Mouse (Mus musculus) gonadal fat pad, adult 2 months (tissue): ENCODE data around the gene Myadml2. TPM values are rescaled to one million over a fixed set of nuclear protein-coding genes. Genes with fewer than 3 reads are reported as not detected.

Experiments used
- DNase-seq: peaks from one replicate; pipeline ENCODE4 v3.0.0-alpha.2; 2012; ENCODE audit warnings: low read depth
- polyA plus RNA-seq: library from polyadenylated mRNA; depleted of rRNA; stranded (reverse); fragments of >200 nt; gene quantifications from 2 replicates; pipeline ENCODE4 v1.2.3, GENCODE M21; 2012

Myadml2 gene
- polyA plus RNA-seq, 1 experiment = 0.26 TPM

DNA sequence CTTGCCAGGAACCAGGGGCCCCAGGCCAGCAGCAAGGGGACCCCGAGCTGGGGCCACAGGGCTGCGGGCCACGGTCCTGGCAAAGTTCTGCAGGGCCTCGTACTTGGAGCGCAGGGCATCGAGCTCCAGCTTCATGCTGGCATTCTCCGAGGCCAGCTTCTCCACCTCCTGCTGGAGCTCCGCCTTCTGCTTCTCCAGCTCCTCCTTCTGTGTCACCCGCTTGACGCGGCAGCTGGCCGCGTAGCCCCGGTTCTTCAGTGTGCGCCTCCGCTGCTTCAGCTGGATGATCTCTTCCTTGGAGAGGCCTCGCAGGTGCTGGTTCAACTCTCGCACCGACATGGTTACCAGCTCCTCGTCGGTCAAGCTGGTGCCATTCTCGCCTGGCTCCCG is 18.6 kb downstream of the Myadml2 start:
- no peak for DNase-seq

- DNase-seq = no peak
Observed at GRCm38 (mm10) chr11:120628601-120629340, 19.2 kb downstream of the Myadml2 start.

DNA sequence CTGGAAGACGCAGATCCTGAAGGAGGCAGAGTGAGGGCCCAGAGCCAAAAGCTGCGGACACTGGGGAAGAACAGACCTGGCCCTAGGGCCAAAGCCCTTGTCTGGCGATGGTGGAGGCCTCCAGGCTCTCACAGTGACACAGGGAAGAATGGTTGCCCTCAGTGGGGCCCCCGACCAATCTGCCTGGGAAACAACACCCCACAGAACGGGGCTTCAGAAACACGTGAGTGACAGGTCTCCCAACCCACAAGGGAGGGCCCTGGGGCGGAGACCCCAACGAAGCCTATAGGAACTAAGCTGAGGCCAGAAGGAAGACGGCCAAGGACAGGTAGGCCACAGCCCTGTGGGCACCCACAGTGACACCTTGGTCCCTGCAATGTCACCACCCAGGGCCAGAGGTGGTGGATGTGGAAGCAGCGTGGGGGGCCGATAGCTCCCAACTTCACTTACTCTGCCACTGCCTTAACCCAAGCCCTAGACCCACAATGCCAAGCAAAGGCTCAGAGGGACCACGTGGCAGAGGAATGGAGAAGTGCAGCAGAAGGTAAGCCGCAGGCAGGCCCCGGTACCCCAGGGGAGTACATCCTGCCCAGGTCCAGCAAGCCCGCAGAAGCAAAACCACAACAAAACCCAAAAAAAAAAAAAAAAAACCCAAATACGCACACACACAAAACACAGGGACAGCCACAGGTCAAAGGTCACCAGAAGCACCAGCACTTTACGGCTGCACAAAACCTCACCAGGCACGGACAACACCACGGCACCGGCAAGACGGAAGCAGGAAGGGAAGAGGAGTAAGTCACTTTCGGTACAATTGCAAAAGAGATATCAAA is 20.3 kb downstream of the Myadml2 start:
- no peak for DNase-seq

DNA sequence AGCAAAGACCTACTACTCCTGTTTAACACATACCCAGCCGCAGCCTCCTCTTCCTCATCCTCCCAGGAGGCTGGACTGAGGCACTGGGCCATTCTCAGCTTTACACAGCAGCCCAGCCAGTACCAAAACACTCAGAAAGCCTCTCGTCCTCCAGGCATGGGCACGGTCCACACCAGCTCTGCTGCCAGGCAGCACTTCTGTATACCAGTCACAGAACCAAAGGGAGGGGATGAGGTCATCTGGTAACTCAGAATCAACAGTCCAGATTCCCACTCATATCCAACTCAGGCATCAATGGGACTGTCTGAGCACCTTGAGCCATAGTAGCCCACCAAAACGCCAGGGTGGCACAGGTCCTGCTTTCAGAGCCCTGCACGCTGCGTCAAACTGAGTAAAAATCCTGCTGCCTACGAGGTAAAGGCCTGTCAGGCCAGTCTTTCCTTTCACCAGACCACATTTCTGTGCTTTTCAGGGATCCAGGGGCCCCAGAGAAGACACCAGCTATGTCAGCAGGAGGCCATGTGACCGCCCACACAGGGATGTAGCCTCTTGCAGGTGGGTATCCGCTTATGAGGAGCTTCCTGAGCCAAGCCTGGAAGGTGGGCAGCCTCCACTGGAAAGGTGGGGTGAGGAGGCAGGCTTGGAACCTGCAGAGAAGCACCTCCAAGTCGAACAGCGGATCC is 21.0 kb downstream of the Myadml2 start:
- no peak for DNase-seq

DNA sequence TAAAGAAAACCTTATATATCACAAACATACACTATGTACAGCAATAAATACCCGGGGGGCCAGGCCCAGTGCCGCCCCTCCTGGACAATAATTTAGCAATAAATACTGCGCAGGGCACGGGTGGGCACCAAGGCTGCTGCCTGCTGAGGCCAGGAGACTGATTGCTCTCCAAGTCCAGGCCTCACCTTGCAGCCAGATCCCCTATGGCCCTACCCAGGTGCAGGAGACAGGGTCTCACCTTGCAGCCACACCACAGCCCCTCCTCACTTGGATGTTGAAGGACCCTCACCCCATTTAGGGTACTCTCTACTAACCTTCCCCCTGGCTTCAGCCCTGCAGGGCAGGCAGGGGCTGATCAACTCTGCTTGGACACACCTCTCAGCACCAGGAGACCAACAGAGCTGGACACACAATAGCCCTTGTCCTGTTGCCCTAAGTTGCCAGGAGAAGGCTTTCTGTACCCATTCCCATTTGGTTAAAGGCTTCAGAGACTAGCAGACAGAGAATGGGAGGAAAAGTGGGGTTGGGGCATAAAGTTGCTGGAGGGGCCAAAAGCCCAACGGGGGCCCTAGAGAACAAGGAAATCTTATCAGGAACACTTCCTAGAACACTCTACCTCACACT is 22.7 kb downstream of the Myadml2 start, which contains the start of gene Sirt7:
Gene Sirt7 (minus strand): TSS at position 89 of the 624 bp plus-strand sequence.
- DNase-seq = no peak

- no peak for DNase-seq
Observed at GRCm38 (mm10) chr11:120624680-120625111, 23.3 kb downstream of the Myadml2 start.

DNA sequence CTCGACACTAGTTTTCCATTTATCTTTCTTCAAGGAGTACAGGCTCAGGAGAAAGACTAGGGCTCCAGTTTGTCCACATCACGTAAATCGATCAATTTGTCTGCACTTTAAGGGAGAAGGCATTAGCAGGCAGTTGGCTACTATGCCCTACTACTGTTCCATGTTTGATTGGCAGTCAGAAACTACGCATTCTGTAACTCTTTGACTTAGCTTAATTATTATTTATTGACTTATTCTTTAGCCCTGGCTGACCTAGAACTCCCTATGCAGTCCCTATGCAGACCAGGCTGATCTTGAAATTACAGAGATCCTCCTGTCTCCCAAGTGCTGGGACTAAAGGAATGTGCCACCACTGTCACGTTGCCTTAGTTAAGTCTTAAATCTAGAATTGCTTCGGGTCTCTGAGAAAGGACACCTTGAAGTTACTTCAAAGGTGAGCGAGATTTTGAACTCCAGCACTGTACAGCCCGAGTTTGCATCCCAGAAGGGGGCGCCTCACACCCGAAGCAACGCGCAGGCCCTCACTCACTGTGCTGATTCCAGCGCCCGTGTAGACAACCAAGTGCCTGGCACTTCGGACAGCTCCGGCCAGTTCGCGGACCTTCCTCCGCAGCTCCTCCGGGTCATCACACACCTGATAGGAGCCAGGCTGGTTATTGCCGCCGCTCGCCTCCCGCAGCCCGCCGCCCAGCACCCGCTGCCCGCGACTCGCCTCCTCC is 23.8 kb downstream of the Myadml2 start:
- DNase-seq = no peak

DNA sequence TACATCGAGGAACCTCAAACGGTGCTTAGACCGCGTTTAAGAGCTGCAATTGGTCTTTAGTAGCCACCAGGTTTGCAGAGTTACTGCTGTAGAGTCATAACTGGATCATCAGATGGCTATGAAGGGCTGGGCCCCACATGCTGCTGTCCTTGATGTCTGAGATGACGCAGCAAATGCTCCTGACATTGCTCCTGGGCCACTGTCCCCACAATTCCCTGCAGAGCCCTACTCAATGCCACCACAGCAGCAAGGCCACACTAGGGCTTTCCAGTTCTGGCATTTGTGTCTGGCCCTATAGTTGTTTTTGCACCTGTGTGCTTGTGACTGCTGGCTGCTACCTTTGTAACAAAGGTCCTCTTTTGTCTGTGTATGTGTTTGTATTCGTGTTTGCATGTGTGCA is 25.2 kb downstream of the Myadml2 start:
- no peak for DNase-seq

DNA sequence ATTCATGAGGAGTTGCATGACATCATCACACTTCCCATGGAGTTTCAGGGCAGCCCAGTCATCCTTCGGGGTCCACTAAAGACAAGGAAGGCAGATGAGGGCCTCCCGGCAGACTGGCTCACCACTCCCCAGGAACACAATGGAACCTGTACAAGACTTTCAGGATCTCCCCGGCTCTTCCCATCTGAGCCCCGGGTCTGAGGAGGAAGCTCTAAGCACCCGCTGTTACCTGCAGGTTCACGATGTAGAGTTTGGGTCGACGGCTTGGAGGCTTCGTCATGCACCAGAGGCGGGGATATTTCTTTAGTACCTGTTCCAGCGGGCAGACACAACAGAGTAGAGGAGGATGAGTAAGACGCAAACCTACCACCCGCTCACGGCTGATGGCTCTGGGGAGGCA is 27.8 kb downstream of the Myadml2 start:
- DNase-seq = no peak

- no peak for DNase-seq
Observed at GRCm38 (mm10) chr11:120618619-120619535, 29.1 kb downstream of the Myadml2 start.

DNA sequence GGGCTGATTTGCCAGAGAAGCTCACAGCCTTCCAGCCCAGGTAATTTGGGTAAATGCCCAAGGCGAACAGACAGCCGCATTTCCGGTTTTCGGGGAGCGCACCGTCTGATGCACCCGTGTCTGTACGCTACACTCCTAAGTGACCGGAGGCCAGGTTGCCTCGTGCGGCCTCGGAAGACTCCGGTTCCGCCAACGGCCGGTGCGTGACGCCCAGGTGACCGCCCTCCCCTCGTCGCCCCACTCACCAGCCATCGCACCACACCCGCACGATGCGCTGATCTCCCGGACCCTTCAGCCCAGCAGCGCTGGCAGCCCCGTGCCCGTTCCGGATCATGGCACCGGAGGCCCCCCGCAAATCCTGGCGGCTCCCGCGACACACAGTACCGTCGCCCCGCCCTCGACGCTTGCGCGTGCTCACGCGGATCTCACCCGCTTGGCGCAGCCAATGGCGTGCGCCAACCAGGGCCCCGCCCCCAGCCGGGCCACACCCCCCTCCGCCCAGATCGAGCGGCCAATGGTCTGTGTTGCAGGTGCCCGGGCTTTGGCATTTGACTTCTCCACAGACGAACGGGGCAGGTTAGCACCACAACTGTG is 30.3 kb downstream of the Myadml2 start, which contains the start of gene Pcyt2:
Gene Pcyt2 (minus strand): TSS at position 418 of the 594 bp plus-strand sequence.
- no peak for DNase-seq

GRCm38 (mm10) chr11:120616617-120617294 is 31.2 kb downstream of the Myadml2 start:
- DNase-seq = no peak

DNA sequence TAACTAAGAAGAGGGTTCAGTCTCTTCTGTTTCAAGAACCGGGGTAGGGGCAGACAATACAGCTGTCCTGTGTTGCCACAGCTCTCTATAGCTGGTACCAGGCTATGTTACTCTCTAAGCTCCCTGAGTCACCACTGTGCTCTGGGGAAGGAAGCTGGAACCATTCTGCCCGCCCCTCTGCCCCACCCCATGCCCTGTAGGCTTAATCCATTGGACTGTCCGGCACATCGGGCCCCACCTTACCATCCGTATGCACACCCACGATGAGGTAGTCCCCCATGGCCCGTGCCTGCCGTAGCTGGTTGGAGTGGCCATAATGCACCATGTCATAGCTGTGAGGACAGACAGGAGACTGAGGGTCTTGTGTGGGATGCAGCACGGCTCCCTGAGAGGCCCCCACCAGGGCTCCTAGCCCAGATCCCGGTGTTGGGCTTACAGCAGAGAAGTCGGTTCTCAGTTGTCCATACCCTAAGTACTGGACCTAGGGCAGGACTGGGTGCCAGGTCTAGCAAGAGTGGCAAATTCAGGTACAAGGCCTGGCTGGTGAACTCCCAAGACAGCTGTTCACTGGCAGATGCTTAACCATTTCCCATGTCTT is 32.3 kb downstream of the Myadml2 start:
- no peak for DNase-seq

DNA sequence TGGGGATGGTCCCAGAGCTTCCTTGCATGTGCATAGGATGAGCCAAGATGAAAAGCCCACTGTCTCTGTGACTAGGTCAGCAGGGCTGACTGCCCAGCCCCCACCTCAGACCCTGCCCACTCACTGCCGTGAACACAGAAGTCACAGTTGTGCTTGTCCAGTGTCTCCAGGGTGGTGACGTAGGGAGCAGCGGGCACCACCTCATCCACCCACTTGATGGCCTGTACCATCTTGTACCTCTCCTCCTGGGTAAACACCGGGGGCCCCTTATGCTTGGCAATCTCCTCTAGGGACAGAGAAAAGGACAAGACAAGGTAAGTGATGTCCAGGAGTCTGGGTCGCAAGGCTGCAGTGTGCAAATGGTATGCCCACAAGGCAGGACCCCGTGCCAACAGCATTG is 32.8 kb downstream of the Myadml2 start:
- no peak for DNase-seq

DNA sequence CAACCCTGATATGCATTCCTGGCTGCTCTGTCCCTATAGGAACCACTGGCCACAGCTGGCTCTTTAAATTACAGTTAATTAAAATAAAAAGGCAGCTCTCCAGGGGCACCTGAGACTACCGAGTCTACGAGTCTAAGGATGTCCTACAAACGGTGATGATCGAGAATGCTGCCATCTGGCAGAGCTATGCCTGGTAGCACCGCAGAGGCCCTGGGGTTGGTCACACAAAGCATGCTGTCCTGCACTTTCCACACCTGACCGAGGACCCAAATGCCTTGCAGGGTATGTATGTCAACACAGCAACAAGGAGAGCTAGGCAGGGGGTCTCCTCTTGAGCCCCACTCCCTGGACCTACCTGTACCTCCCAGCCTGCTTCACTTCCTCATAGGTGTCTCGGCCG is 34.0 kb downstream of the Myadml2 start:
- no peak for DNase-seq

GRCm38 (mm10) chr11:120613481-120613972 is 34.4 kb downstream of the Myadml2 start:
- no peak for DNase-seq

- no peak for DNase-seq
Observed at GRCm38 (mm10) chr11:120612763-120613162, 35.2 kb downstream of the Myadml2 start.

GRCm38 (mm10) chr11:120610477-120611046 is 37.4 kb downstream of the Myadml2 start:
- no peak for DNase-seq
